Mouse (Mus musculus) midbrain, embryonic 13.5 days (tissue): Measurements from ENCODE around the gene Pnmal1. TPM values are rescaled to one million over a fixed set of nuclear protein-coding genes. Genes with fewer than 3 reads are reported as not detected.

Experiments
- ATAC-seq: fragments of 200-750 bp; cut with Nextera tagmentation; 2 replicates; pipeline ENCODE4 v1.8.0; 2017; ENCODE audit warnings: mild to moderate bottlenecking, moderate TSS enrichment, moderate library complexity
- H3K27ac ChIP-seq: fragments of 300-500 bp; sonication (generic); 2 replicates; pipeline ENCODE4 v1.5.1; 2015; ENCODE audit warnings: inconsistent platforms, mild to moderate bottlenecking, moderate library complexity
- H3K27me3 ChIP-seq: fragments of 300-500 bp; sonication (generic); 2 replicates; pipeline ENCODE4 v1.6.1; 2015; ENCODE audit warnings: mild to moderate bottlenecking, inconsistent platforms
- H3K36me3 ChIP-seq: fragments of 300-500 bp; sonication (generic); 2 replicates; pipeline ENCODE4 v1.6.1; 2015; ENCODE audit warnings: mild to moderate bottlenecking, inconsistent platforms
- H3K4me1 ChIP-seq: fragments of 300-500 bp; sonication (generic); replicated peaks from 2 replicates; pipeline ENCODE4 v1.6.1; 2015; ENCODE audit warnings: inconsistent platforms
- H3K4me2 ChIP-seq: fragments of 300-500 bp; sonication (generic); replicated peaks from 2 replicates; pipeline ENCODE4 v1.6.1; 2015; ENCODE audit warnings: moderate library complexity, mild to moderate bottlenecking, inconsistent platforms
- H3K4me3 ChIP-seq: fragments of 300-500 bp; sonication (generic); replicated peaks from 2 replicates; pipeline ENCODE4 v1.5.1; 2015; ENCODE audit warnings: mild to moderate bottlenecking, inconsistent platforms
- H3K9ac ChIP-seq: fragments of 300-500 bp; sonication (generic); replicated peaks from 2 replicates; pipeline ENCODE4 v1.6.1; 2015; ENCODE audit warnings: mild to moderate bottlenecking, inconsistent platforms
- H3K9me3 ChIP-seq: fragments of 300-500 bp; sonication (generic); 2 replicates; pipeline ENCODE4 v1.6.1; 2016; ENCODE audit warnings: mild to moderate bottlenecking, inconsistent platforms
- WGBS: fragments of 180-500 bp; shearing (Covaris S2); methylation state at CpG from one replicate; pipeline ENCODE4 v1.1.7; 2015; 5-methylcytosine and 5-hydroxymethylcytosine counted together
- polyA plus RNA-seq: library from polyadenylated mRNA; unstranded; fragments of >200 nt; fragmentation: Nextera tagmentation; extraction: Ambion mirVana; gene quantifications from 2 replicates; pipeline ENCODE4 v1.2.1, GENCODE M21; 2015

The Pnmal1 gene
- polyA plus RNA-seq, 1 experiment from 2014 or later = 54.7 TPM

- peaks cover 68% of the 10 kb centered on the region for H3K36me3 ChIP-seq
- peaks cover 57% of the 10 kb centered on the region for H3K4me1 ChIP-seq
- 75% methylated on average over 3 of the region's 3 CpGs for WGBS
- no peak overlapping the region for H3K9ac ChIP-seq
- H3K27ac ChIP-seq = peak overlapping the region; percentile 19; the same call in 1 of the 2 replicates
- H3K4me3 ChIP-seq = no peak overlapping the region
- no peaks in the 10 kb centered on the region for H3K9me3 ChIP-seq
- ATAC-seq = no peak
- H3K27me3 ChIP-seq = no peaks in the 10 kb centered on the region
- no peak overlapping the region for H3K4me2 ChIP-seq
Measured at GRCm38 (mm10) chr7:16918670-16919069, 40.8 kb upstream of the Pnmal1 start.

GRCm38 (mm10) chr7:16919395-16920149 lies 39.9 kb upstream of the Pnmal1 start:
- peak overlapping the region; percentile 57 for H3K9ac ChIP-seq

DNA sequence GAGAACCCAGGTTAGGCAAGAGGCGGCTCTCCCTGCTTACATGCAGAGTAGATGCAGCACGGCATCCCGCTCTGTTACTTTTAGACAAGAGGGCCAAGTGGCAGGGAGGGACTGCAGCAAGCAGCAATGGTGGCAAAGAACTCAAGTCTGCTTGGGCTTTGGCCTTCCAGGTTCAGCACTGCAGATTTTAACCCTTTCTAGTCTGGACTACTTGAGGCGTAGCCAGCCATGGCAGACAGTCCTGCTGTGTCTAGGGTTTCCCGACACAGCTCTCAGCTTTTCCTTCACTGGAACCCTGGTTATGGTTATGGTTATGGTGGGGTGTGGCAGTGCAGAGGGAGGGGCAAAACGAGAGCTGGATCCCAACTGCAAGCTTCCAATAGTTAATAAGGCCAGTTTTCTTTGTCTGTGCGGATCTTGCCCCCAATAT lies 39.3 kb upstream of the Pnmal1 start:
- WGBS = 84% methylated on average over 7 of the region's 7 CpGs
- H3K4me1 ChIP-seq = peaks cover 60% of the 10 kb centered on the region
- ATAC-seq = no peak
- peak overlapping the region; percentile 85 for H3K4me2 ChIP-seq
- H3K9me3 ChIP-seq = no peaks in the 10 kb centered on the region
- no peaks in the 10 kb centered on the region for H3K27me3 ChIP-seq
- peak overlapping the region; percentile 15 for H3K4me3 ChIP-seq
- peak overlapping the region; percentile 22; the same call in 1 of the 2 replicates for H3K27ac ChIP-seq
- H3K9ac ChIP-seq = peak overlapping the region; percentile 57
- peaks cover 58% of the 10 kb centered on the region for H3K36me3 ChIP-seq

More at GRCm38 (mm10) chr7:16919395-16920149, 39.9 kb upstream of the Pnmal1 start:
- ATAC-seq = no peak
- H3K27me3 ChIP-seq = no peaks in the 10 kb centered on the region
- H3K27ac ChIP-seq = peak overlapping the region; percentile 22; the same call in 1 of the 2 replicates
- peak overlapping the region; percentile 15 for H3K4me3 ChIP-seq
- H3K36me3 ChIP-seq = peaks cover 64% of the 10 kb centered on the region
- peak overlapping the region; percentile 85 for H3K4me2 ChIP-seq
- no peaks in the 10 kb centered on the region for H3K9me3 ChIP-seq
- H3K4me1 ChIP-seq = peaks cover 58% of the 10 kb centered on the region
- 83% methylated on average over 13 of the region's 13 CpGs for WGBS

GRCm38 (mm10) chr7:16920818-16921791 lies 38.4 kb upstream of the Pnmal1 start:
- H3K27ac ChIP-seq = peak overlapping the region; percentile 98
- WGBS = 39% methylated on average over 21 of the region's 21 CpGs
- H3K4me1 ChIP-seq = peaks cover 60% of the 10 kb centered on the region
- peak overlapping the region; percentile 72 for H3K4me3 ChIP-seq
- peak overlapping the region; percentile 85 for H3K4me2 ChIP-seq
- H3K27me3 ChIP-seq = no peaks in the 10 kb centered on the region
- no peaks in the 10 kb centered on the region for H3K9me3 ChIP-seq
- H3K9ac ChIP-seq = peak overlapping the region; percentile 99
- ATAC-seq = no peak
- H3K36me3 ChIP-seq = peaks cover 49% of the 10 kb centered on the region

GRCm38 (mm10) chr7:16921881-16922335 lies 37.6 kb upstream of the Pnmal1 start:
- Histone ChIP-seq H3K9ac (peak overlapping the region; percentile 99), H3K36me3 (peaks cover 41% of the 10 kb centered on the region), H3K4me2 (peak overlapping the region; percentile 85), H3K4me1 (peaks cover 60% of the 10 kb centered on the region), H3K27ac (peak overlapping the region; percentile 98), H3K4me3 (peak overlapping the region; percentile 72), H3K27me3 (no peaks in the 10 kb centered on the region), H3K9me3 (no peaks in the 10 kb centered on the region)
- no peak for ATAC-seq
- WGBS = 40% methylated on average over 6 of the region's 6 CpGs

- peak overlapping the region; percentile 85 for H3K4me2 ChIP-seq
- peak overlapping the region; percentile 72 for H3K4me3 ChIP-seq
- peak overlapping the region; percentile 99 for H3K9ac ChIP-seq
- peaks cover 58% of the 10 kb centered on the region for H3K4me1 ChIP-seq
- H3K27me3 ChIP-seq = no peaks in the 10 kb centered on the region
- no peak for ATAC-seq
- H3K36me3 ChIP-seq = peaks cover 35% of the 10 kb centered on the region
- no peaks in the 10 kb centered on the region for H3K9me3 ChIP-seq
- WGBS = 35% methylated on average over 10 of the region's 10 CpGs
- peak overlapping the region; percentile 98 for H3K27ac ChIP-seq
Measured at GRCm38 (mm10) chr7:16922360-16922973, 37.0 kb upstream of the Pnmal1 start.

DNA sequence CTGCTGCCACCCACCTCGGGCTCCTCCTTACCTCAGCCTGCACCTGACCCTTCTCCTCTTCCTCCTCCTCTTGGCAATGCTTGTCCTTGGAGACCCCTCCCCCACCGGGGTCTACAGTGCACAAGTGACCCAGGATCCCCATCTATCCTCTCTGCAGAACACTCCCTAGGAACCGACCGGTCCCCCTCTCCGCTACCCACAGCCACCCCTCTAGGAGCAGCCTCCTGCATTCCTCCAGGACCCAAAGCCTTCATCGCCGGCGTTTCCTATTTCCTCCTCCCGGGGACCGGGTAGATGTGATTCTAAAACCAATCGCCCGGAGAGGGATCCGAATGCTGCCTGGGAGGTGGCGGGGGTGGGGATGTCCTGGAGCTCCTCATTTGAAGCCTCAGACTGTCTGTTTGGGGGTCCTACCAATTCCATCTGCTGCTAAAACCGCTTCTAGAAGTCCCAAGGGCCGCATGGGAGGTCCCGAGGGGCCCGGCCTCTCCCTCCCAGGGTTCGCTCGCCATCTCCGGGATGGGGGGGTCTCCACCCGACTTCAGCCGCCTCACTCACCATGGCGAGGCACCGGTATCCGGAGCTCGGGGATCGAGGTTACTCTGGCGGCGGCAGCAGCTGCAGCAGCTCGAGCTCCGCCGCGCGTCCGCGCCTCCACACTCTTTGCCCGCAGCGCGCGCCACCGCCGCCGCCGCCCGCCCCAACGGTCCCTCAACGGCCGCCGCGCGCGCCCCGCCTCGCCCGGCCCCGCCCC lies 36.0 kb upstream of the Pnmal1 start:
- peak; percentile 74 for ATAC-seq
- Histone ChIP-seq H3K27ac (peak overlapping the region; percentile 98), H3K36me3 (peaks cover 25% of the 10 kb centered on the region), H3K4me3 (peak overlapping the region; percentile 72), H3K4me1 (peaks cover 48% of the 10 kb centered on the region), H3K9me3 (no peaks in the 10 kb centered on the region), H3K9ac (peak overlapping the region; percentile 99), H3K27me3 (no peaks in the 10 kb centered on the region), H3K4me2 (peak overlapping the region; percentile 85)
- under 1% methylated on average over 50 of the region's 57 CpGs for WGBS

GRCm38 (mm10) chr7:16924037-16924834 lies 35.2 kb upstream of the Pnmal1 start, which contains the start of gene Calm3:
Gene Calm3 (minus strand): TSS chr7:16924114.
- H3K4me3 ChIP-seq = peak within 1 kb of the TSS; percentile 72
- no peaks in the 10 kb centered on the region for H3K27me3 ChIP-seq
- peak within 1 kb of the TSS; percentile 99 for H3K9ac ChIP-seq
- H3K36me3 ChIP-seq = peaks cover 17% of the 10 kb centered on the region
- peaks cover 41% of the 10 kb centered on the region for H3K4me1 ChIP-seq
- peak within 1 kb of the TSS; percentile 98 for H3K27ac ChIP-seq
- ATAC-seq = peak; percentile 94
- H3K4me2 ChIP-seq = peak within 1 kb of the TSS; percentile 85
- no peaks in the 10 kb centered on the region for H3K9me3 ChIP-seq
- 2% methylated on average over 63 of the region's 64 CpGs for WGBS

DNA sequence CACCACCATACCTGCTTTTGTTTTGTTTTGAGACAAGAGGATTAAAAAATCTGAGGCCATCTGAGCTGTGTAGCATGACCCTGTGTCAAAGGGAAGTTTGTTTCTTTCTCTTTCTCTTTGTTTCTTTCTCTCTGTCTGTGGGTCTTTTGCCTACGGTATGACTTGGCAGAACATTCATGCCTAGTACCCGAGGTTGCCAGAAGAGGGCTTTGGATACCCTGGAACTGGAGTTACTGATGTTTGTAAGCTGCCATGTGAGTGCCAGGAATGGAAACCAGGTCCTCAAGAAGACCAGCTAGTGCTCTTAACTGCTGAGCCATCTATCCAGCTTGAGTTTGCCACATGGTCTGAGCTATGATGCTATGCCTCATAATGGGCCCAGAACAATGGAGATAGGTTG lies 31.1 kb upstream of the Pnmal1 start:
- 66% methylated on average over 2 of the region's 2 CpGs for WGBS

DNA sequence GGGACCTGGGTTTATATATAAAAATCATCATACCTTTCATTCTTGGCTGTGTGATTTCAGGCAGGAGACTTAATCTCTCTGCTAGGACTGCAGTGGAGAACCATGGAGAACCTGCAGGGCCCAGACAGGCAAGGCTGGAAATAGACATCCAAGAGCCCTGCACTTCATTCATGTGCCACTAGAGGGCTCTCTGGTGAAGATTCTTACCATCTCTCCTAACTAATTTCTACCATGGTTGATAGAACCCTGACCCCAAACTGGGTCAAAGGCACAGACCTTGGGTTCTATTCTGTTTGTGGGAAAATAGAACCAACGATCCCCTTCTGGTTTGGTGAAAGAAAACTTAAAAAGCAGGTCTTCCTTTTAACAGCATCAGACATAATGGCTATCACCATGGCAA lies 28.6 kb upstream of the Pnmal1 start:
- Histone ChIP-seq H3K36me3 (no peaks in the 10 kb centered on the region), H3K27ac (no peak overlapping the region), H3K9me3 (no peaks in the 10 kb centered on the region), H3K4me3 (no peak overlapping the region), H3K4me1 (peaks cover 30% of the 10 kb centered on the region), H3K27me3 (no peaks in the 10 kb centered on the region), H3K9ac (no peak overlapping the region), H3K4me2 (no peak overlapping the region)
- WGBS = 0% methylated on average over 1 of the region's 1 CpGs
- 0 out of 2 replicates have a peak, but pooled peaks have one; percentile 16 for ATAC-seq

More for the DNA sequence above, 31.1 kb upstream of the Pnmal1 start:
- Histone ChIP-seq H3K9me3 (no peaks in the 10 kb centered on the region), H3K4me3 (no peak overlapping the region), H3K27me3 (no peaks in the 10 kb centered on the region), H3K4me1 (peaks cover 25% of the 10 kb centered on the region), H3K36me3 (no peaks in the 10 kb centered on the region), H3K9ac (no peak overlapping the region), H3K27ac (no peak overlapping the region), H3K4me2 (no peak overlapping the region)
- no peak for ATAC-seq
